Comparison of ENCODE assay signal across 9 mouse cellular contexts in the genomic region with DNA sequence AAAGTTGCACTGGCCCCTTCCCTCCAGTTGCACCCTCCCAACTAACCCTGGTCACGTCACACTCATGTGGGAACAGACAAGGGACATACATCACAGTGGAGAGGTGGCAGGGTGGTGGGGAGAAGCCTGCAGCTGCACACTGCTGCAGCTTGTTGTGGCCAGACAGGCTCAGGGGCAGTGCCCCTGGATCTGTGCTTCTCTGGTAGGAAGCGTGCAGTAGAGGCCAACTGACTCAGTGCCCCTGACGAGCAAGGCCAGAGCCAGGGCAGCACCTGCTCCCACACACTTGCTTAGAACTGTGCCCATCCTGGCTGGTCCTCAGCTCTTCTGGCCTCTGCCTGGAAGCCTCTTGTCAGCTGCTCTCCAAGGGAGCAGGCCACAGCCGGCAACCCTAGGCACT. TPM values are rescaled to one million over a fixed set of nuclear protein-coding genes. Genes with fewer than 3 reads are reported as not detected.
DNase-seq lines count a peak whose midpoint lies in the region; ATAC-seq lines count a peak whose summit lies in the region.
"Had no signal": no experiment of that assay in that cellular context is flagged by ENCODE, and none has a peak within 500 bp of the region (broad histone marks: within the 10 kb centered on the region; RNA-seq: fewer than 3 reads in every experiment).

No protein-coding gene starts in this region.

- no peak for ATAC-seq in limb, embryonic 13.5 days (ENCODE audit: low FRiP score, low read depth)
- no peak for ATAC-seq in stomach, embryonic 16.5 days (ENCODE audit: insufficient read depth, low FRiP score)

- peaks cover 70% of the 10 kb centered on the region for H3K36me3 ChIP-seq in limb, embryonic 13.5 days
- H3K36me3 ChIP-seq in stomach, embryonic 16.5 days (ENCODE audit: control insufficient read depth, insufficient read depth, low read length): peaks cover 29% of the 10 kb centered on the region

- peaks cover 36% of the 10 kb centered on the region for H3K4me1 ChIP-seq in limb, embryonic 13.5 days
- peaks cover 24% of the 10 kb centered on the region for H3K4me1 ChIP-seq in stomach, embryonic 16.5 days (ENCODE audit: control insufficient read depth, insufficient read depth, low read length)

- H3K9me3 ChIP-seq in limb, embryonic 13.5 days: no peaks in the 10 kb centered on the region
- no peaks in the 10 kb centered on the region for H3K9me3 ChIP-seq in stomach, embryonic 16.5 days (replicated peaks; ENCODE audit: control insufficient read depth, low read length)

- no peaks in the 10 kb centered on the region for H3K27me3 ChIP-seq in limb, embryonic 13.5 days
- H3K27me3 ChIP-seq in stomach, embryonic 16.5 days (ENCODE audit: control insufficient read depth, insufficient read depth, low read length): no peaks in the 10 kb centered on the region

- WGBS in limb, embryonic 13.5 days: 78% methylated on average over 4 of the region's 4 CpGs
- 76% methylated on average over 4 of the region's 4 CpGs for WGBS in stomach, embryonic 16.5 days

- peak overlapping the region; percentile 94 for H3K9ac ChIP-seq in limb, embryonic 13.5 days
- H3K9ac ChIP-seq in stomach, embryonic 16.5 days (ENCODE audit: low read length): peak overlapping the region; percentile 96

- no peak overlapping the region for H3K27ac ChIP-seq in limb, embryonic 13.5 days
- no peak overlapping the region for H3K27ac ChIP-seq in stomach, embryonic 16.5 days (ENCODE audit: low read length)

- H3K4me3 ChIP-seq in limb, embryonic 13.5 days: peak overlapping the region; percentile 90
- H3K4me3 ChIP-seq in stomach, embryonic 16.5 days (replicated peaks; ENCODE audit: low read length): no peak overlapping the region

- intact Hi-C loops in heart, postnatal 14 days (cut with DNase I): no loop called here

- H3K4me2 ChIP-seq in limb, embryonic 13.5 days (replicated peaks): peak overlapping the region; percentile 100
- H3K4me2 ChIP-seq in stomach, embryonic 16.5 days (ENCODE audit: low read depth, low read length): peak overlapping the region; percentile 99

- DNase-seq in heart, adult 11 months: peak; percentile 92
- no peak for DNase-seq in heart, postnatal 14 days
- DNase-seq in thymus, postnatal 4 days: peak; percentile 18
- no peak for DNase-seq in thymus, postnatal 14 days
- no peak for DNase-seq in urinary bladder, postnatal 14 days (ENCODE audit: low spot score)
- no peak for DNase-seq in gastrocnemius, adult 8-10 months (ENCODE audit: low spot score in 2 of 2)
- DNase-seq: thymus, postnatal 25 days had no signal

RNA-seq across cellular contexts. Expression of a gene that starts 1.3 kb away (rescaled TPM):
- 10 to 100 TPM; 41.5 to 43.7 TPM for total RNA-seq in heart, postnatal 14 days (2021)
- polyA plus RNA-seq in limb, embryonic 13.5 days (2015; fragmentation: Nextera tagmentation; extraction: Ambion mirVana): 35.5 and 38.2 TPM in 2 replicates
- 63.1 and 64.8 TPM in 2 replicates for polyA plus RNA-seq in stomach, embryonic 16.5 days (2015; fragmentation: Nextera tagmentation; extraction: Ambion mirVana)
- 10 to 100 TPM; 11.4 to 12.6 (median 12.0) TPM for total RNA-seq in gastrocnemius, adult 8-10 months (2022)

RNA-seq across cellular contexts. Expression of a gene that starts 2.7 kb away (rescaled TPM):
- total RNA-seq in heart, postnatal 14 days (2021): 100 to 1,000 TPM; 108 to 115 TPM
- 80.4 and 83.3 TPM in 2 replicates for polyA plus RNA-seq in limb, embryonic 13.5 days (2015; fragmentation: Nextera tagmentation; extraction: Ambion mirVana)
- polyA plus RNA-seq in stomach, embryonic 16.5 days (2015; fragmentation: Nextera tagmentation; extraction: Ambion mirVana): 91.2 and 96.2 TPM in 2 replicates
- total RNA-seq in gastrocnemius, adult 8-10 months (2022): 10 to 100 TPM; 70.5 to 82.3 (median 75.4) TPM

RNA-seq across cellular contexts. Expression of a gene that starts 2.7 kb away (rescaled TPM):
- 10 to 100 TPM; 17.5 to 17.9 TPM for total RNA-seq in heart, postnatal 14 days (2021)
- 33.9 and 35.6 TPM in 2 replicates for polyA plus RNA-seq in limb, embryonic 13.5 days (2015; fragmentation: Nextera tagmentation; extraction: Ambion mirVana)
- 32.3 and 33.5 TPM in 2 replicates for polyA plus RNA-seq in stomach, embryonic 16.5 days (2015; fragmentation: Nextera tagmentation; extraction: Ambion mirVana)
- total RNA-seq in gastrocnemius, adult 8-10 months (2022): 1 to 10 TPM; 6.6 to 8.7 (median 7.9) TPM

RNA-seq across cellular contexts. Expression of a gene that starts 11.2 kb away (rescaled TPM):
- total RNA-seq in heart, postnatal 14 days (2021): 10 to 100 TPM; 32.4 to 39.3 TPM
- 38.5 and 40.0 TPM in 2 replicates for polyA plus RNA-seq in limb, embryonic 13.5 days (2015; fragmentation: Nextera tagmentation; extraction: Ambion mirVana)
- polyA plus RNA-seq in stomach, embryonic 16.5 days (2015; fragmentation: Nextera tagmentation; extraction: Ambion mirVana): 31.5 and 32.7 TPM in 2 replicates
- 10 to 100 TPM; 31.0 to 38.6 (median 35.4) TPM for total RNA-seq in gastrocnemius, adult 8-10 months (2022)

RNA-seq across cellular contexts. Expression of a gene that starts 11.5 kb away (rescaled TPM):
- 10 to 100 TPM; 19.9 to 21.8 TPM for total RNA-seq in heart, postnatal 14 days (2021)
- 49.6 and 49.8 TPM in 2 replicates for polyA plus RNA-seq in limb, embryonic 13.5 days (2015; fragmentation: Nextera tagmentation; extraction: Ambion mirVana)
- 44.1 and 47.9 TPM in 2 replicates for polyA plus RNA-seq in stomach, embryonic 16.5 days (2015; fragmentation: Nextera tagmentation; extraction: Ambion mirVana)
- 10 to 100 TPM; 10.5 to 13.7 (median 11.9) TPM for total RNA-seq in gastrocnemius, adult 8-10 months (2022)

Comparison
In these comparisons a context has a peak if more than half of its experiments do, and no peak if none do; other contexts are left out.
1. DNase-seq: peak in heart, adult 11 months (single experiment) and thymus, postnatal 4 days (single experiment); none in heart, postnatal 14 days (0 of 2), thymus, postnatal 14 days (single experiment), urinary bladder, postnatal 14 days (single experiment) and gastrocnemius, adult 8-10 months (0 of 2).